Mouse (Mus musculus): ENCODE measurements around the gene Erich3.

DNA sequence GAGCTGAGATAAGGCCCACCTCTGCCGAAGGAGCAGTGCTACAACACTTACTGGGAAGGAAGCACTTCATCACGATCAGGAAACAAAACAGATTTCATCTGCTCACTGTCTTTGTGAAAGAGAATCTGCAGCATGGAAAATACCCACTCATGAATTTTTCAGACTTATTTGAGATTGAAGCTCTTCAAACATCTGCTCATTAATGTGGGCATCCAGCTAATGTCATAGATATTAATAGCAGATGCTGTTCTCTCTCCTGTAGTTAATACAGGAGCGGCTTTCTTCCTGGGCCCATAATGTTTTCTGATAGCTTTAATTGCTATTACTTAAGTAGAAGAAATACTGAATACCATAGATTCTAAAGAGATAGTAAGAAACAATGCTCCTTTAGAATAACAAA is 152.6 kb downstream of the Erich3 start:
- TF ChIP-seq POLR2A (IDR thresholded peaks at IDR 0.05; ENCODE audit: borderline replicate concordance, insufficient read depth, low read length), result no peak
- no peak for TF ChIP-seq CTCF (IDR thresholded peaks at IDR 0.05; ENCODE audit: borderline replicate concordance, insufficient read depth, low read depth, low read length)
